Mouse (Mus musculus) liver, embryonic 11.5 days (tissue): ENCODE measurements around the gene Jkamp. TPM values are rescaled to one million over a fixed set of nuclear protein-coding genes. Genes with fewer than 3 reads are reported as not detected.
"Not testable (repeated sequence)": the region's sequence is repeated elsewhere in the genome, so short reads cannot be mapped to it uniquely, and the experiment has no call there.

Experiments
- ATAC-seq: fragments of 200-750 bp; cut with Nextera tagmentation; replicated peaks from 2 replicates; pipeline ENCODE4 v1.8.0; 2017; ENCODE audit warnings: moderate number of reproducible peaks, mild to moderate bottlenecking, moderate TSS enrichment, moderate library complexity; ENCODE audit not compliant: low FRiP score
- DNase-seq: peaks from one replicate; pipeline ENCODE4 v3.0.0-alpha.2; 2017; ENCODE audit warnings: low spot score
- H3K27ac ChIP-seq: fragments of 300-500 bp; sonication (generic); 2 replicates; pipeline ENCODE4 v1.5.1; 2014; ENCODE audit warnings: mild to moderate bottlenecking, low read depth, low read length, control low read depth
- H3K27me3 ChIP-seq: fragments of 300-500 bp; sonication (generic); replicated peaks from 2 replicates; pipeline ENCODE4 v1.6.1; 2014; ENCODE audit warnings: low read length, mixed read lengths; ENCODE audit not compliant: control insufficient read depth, insufficient read depth
- H3K36me3 ChIP-seq: fragments of 300-500 bp; sonication (generic); 2 replicates; pipeline ENCODE4 v1.6.1; 2014; ENCODE audit warnings: mild to moderate bottlenecking, low read length, moderate library complexity, mixed read lengths; ENCODE audit not compliant: control insufficient read depth, insufficient read depth
- H3K4me1 ChIP-seq: fragments of 300-500 bp; sonication (generic); replicated peaks from 2 replicates; pipeline ENCODE4 v1.6.1; 2014; ENCODE audit warnings: low read length, mixed read lengths; ENCODE audit not compliant: control insufficient read depth, insufficient read depth
- H3K4me2 ChIP-seq: fragments of 300-500 bp; sonication (generic); 2 replicates; pipeline ENCODE4 v1.6.1; 2014; ENCODE audit warnings: mild to moderate bottlenecking, control low read depth, moderate library complexity
- H3K4me3 ChIP-seq: fragments of 300-500 bp; sonication (generic); 2 replicates; pipeline ENCODE4 v1.5.1; 2014; ENCODE audit warnings: low read depth, low read length, control low read depth
- H3K9ac ChIP-seq: fragments of 300-500 bp; sonication (generic); 2 replicates; pipeline ENCODE4 v1.6.1; 2014; ENCODE audit warnings: low read depth, low read length, control low read depth
- H3K9me3 ChIP-seq: fragments of 300-500 bp; sonication (generic); 2 replicates; pipeline ENCODE4 v1.6.1; 2016; ENCODE audit warnings: low read length, inconsistent platforms, mixed read lengths; ENCODE audit not compliant: control insufficient read depth
- WGBS: fragments of 180-500 bp; shearing (Covaris S2); extraction: QIAGEN DNeasy Blood & Tissue Kit; methylation state at CpG from one replicate; pipeline ENCODE4 v1.1.7; 2014; 5-methylcytosine and 5-hydroxymethylcytosine counted together
- polyA plus RNA-seq: library from polyadenylated mRNA; unstranded; fragments of >200 nt; fragmentation: Nextera tagmentation; extraction: Ambion mirVana; gene quantifications from 2 replicates; pipeline ENCODE4 v1.2.1, GENCODE M21; 2014

The Jkamp gene
- 31.1 and 35.4 TPM in 2 replicates for polyA plus RNA-seq

DNA sequence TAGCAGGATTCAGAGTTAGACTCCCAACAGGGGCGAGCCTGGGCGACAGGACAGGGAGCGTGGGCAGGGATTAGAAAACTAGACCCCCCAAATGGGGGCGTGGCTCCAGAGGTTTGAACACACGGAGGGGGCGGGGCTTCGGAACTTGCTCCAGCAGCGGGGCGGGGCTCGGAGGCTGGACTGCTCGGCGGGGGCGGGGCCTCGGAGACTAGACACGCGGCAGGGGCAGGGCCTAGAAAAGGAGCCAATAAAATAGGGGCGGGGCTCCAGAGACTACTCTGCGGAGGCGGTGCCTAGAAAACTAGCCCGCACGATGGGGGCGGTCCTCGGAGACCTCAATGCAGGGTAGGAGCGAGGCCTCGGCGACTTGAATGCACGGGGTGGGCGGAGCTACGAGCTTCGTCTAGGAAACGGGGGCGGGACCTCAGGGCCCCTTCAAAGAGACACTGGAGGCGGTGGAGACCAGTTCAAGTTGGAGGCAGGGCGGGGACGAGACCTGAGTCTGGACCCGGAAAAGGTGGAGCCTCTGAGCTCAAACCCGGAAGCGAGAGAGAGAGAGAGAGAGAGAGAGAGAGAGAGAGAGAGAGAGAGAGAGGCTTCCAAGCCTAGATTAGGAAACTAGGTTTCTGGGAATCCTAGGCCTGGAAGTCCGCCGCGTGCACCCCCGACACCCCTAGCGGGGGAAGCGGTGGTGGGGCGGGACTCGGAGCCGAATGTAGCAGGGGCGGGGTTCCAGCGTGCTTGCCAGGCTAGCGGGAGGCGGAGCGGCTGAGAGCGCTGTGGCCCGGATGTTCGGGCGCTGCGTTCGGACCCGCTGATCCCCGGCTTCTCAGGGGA is at the start of gene Jkamp, which contains the start of gene L3hypdh:
Jkamp (plus strand) TSS at position 261 of the 837 bp plus-strand sequence.
L3hypdh (minus strand) TSS at position 111 of the 837 bp plus-strand sequence.
- Histone ChIP-seq H3K4me2 (peak within 1 kb of the TSS; percentile 94), H3K4me3 (peak within 1 kb of the TSS; percentile 70), H3K9me3 (no peaks in the 10 kb centered on the region), H3K27ac (peak within 1 kb of the TSS; percentile 83), H3K27me3 (no peaks in the 10 kb centered on the region), H3K4me1 (peaks cover 22% of the 10 kb centered on the region), H3K9ac (peak within 1 kb of the TSS; percentile 72), H3K36me3 (no peaks in the 10 kb centered on the region)
- under 1% methylated on average over 60 of the region's 60 CpGs for WGBS
- ATAC-seq (peak; percentile 97), DNase-seq (peak; percentile 99)

DNA sequence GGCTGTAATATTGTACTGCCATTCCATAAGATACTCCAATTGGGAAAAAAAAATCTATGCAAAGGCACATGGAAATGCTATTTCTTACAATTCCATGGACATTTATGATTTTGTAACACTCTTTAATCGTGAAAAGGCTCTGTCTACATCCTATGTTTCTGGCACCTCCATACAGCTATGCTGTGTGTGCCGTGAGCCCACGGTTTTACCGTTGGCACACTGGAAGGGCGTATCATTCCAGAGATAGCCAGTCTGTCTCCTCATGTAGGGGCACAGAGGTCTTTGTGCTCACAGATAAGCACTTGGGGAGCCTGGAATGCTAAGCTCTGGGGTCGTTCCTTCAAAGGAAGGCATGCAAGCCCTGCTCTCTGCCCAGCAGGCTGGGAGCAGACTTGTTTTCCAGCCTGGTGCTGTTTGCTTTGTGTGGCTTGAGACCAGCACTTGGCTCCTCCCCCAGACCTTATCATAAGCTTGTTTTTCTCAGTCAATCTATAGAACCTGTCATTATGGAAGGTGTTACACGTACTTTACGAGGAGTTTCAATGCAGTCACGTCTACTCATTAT is 49.2 kb upstream of the Jkamp start:
- Histone ChIP-seq H3K4me3 (no peak overlapping the region), H3K27me3 (no peaks in the 10 kb centered on the region), H3K4me2 (no peak overlapping the region), H3K4me1 (no peaks in the 10 kb centered on the region), H3K9ac (no peak overlapping the region), H3K27ac (no peak overlapping the region), H3K36me3 (no peaks in the 10 kb centered on the region), H3K9me3 (no peaks in the 10 kb centered on the region)
- DNase-seq (no peak), ATAC-seq (no peak)
- WGBS, result 47% methylated on average over 9 of the region's 9 CpGs

DNA sequence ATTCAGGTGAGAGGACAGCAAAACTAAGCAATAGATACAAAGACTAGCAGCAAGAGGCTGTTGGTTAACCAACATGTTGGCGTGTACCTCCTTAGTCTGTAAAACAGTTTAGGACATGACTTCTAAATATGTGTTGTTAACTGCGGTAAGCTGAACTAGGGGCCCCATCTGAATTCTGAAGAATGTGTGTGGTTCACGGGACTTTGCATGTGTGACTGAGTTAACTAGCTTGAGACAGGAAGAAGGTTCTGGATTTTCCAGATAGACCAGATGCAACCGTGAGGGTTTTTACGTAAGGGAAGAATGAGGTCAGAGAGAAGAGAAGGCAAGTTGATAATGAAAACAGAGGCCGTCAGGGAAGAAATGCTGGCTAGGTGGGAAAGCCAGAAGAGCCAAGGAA is 48.3 kb upstream of the Jkamp start:
- Histone ChIP-seq H3K27ac (no peak overlapping the region), H3K4me2 (no peak overlapping the region), H3K9ac (no peak overlapping the region), H3K4me3 (no peak overlapping the region), H3K36me3 (no peaks in the 10 kb centered on the region), H3K4me1 (no peaks in the 10 kb centered on the region), H3K9me3 (no peaks in the 10 kb centered on the region), H3K27me3 (no peaks in the 10 kb centered on the region)
- ATAC-seq (no peak), DNase-seq (no peak)
- WGBS, result 67% methylated on average over 6 of the region's 6 CpGs

DNA sequence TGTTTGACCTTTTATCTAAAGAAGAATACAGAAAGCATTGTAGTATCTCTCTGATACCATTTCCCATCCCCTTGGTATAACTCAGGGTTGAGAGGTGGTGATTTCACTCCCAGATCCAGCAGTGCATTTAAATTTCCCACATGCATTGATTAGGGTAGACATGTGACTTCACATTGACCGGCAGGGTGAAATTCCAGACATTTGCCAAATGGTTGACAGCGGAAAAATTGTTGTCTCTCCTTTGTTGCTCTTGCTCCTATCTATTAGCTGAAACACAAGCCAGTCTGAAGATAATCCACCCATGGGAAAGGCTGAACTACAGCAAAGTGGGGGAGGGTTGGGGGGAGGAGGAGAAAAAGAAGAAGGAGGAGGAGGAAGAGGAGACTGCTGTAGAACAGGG is 46.5 kb upstream of the Jkamp start:
- no peak overlapping the region for H3K4me3 ChIP-seq
- DNase-seq, result no peak
- no peak for ATAC-seq
- H3K27ac ChIP-seq, result no peak overlapping the region
- H3K4me2 ChIP-seq, result no peak overlapping the region
- no peak overlapping the region for H3K9ac ChIP-seq
- no peaks in the 10 kb centered on the region for H3K4me1 ChIP-seq
- H3K27me3 ChIP-seq, result no peaks in the 10 kb centered on the region
- H3K36me3 ChIP-seq, result no peaks in the 10 kb centered on the region
- no peaks in the 10 kb centered on the region for H3K9me3 ChIP-seq
- 47% methylated on average over 2 of the region's 2 CpGs for WGBS

DNA sequence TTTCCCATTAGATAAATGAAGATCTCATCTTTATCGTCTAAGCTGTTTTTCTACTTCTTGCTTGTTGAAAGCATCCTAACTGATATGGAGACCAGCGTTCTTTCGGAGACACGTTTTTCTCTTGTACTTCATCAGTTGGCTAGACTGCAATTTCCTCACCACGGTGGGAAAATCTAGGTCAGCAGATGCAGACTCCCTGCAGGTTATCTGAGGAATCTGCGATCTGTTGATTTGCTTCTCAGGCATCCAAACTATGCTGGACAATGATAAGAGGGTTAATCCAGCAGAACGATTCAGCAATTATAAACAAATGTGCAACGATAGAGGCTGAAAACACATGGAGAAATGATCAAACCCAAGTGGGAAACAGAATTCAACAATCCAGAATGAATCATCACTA is 45.9 kb upstream of the Jkamp start:
- ATAC-seq (no peak), DNase-seq (no peak)
- Histone ChIP-seq H3K9me3 (no peaks in the 10 kb centered on the region), H3K36me3 (no peaks in the 10 kb centered on the region), H3K27me3 (no peaks in the 10 kb centered on the region), H3K4me3 (no peak overlapping the region), H3K9ac (no peak overlapping the region), H3K27ac (no peak overlapping the region), H3K4me1 (no peaks in the 10 kb centered on the region), H3K4me2 (no peak overlapping the region)
- 51% methylated on average over 8 of the region's 8 CpGs for WGBS

DNA sequence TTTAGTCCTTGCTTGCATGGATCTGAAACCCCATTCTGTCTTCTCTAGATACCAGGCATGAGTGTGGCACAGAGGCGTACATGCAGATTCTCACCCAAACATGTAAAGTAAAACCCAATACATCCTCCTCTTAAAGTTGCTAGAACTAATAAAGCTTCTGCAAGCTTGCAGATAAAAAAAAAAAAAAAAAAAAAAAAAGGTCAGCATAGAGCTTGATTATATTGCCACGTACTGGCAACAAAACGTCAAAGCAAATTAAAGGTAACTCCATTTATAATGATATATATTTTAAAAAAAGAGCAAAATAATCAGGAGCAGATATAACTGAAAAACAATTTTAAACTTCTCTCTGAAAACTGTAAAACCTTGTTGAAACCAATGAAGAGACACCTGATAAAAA is 44.2 kb upstream of the Jkamp start:
- DNase-seq (no peak), ATAC-seq (no peak)
- Histone ChIP-seq H3K36me3 (no peaks in the 10 kb centered on the region), H3K9ac (no peak overlapping the region), H3K27me3 (no peaks in the 10 kb centered on the region), H3K4me1 (no peaks in the 10 kb centered on the region), H3K9me3 (no peaks in the 10 kb centered on the region), H3K27ac (no peak overlapping the region), H3K4me2 (no peak overlapping the region), H3K4me3 (no peak overlapping the region)
- 89% methylated on average over 3 of the region's 3 CpGs for WGBS

DNA sequence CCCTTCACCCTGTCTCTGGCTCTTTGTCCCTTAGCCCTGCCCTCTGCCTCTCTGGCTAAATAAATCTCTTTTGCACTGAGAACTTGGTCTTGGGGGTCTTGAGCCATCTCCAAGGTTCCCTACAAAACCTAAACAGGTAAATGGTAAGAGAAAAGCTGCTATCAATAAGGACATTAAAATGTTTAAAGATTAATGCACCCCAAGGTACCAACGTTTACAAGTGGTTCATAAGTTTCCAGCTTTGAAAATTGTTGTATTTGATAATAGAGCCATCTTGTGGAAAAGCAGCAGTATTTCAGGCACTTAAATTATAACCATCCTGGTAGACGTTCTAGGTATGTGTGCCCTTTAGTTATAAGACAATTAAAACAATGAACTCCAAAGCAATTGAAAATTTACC is 37.9 kb upstream of the Jkamp start:
- DNase-seq, result peak; percentile 6
- 10% methylated on average over 2 of the region's 2 CpGs for WGBS
- H3K36me3 ChIP-seq, result no peaks in the 10 kb centered on the region
- H3K4me2 ChIP-seq, result no peak overlapping the region
- H3K27me3 ChIP-seq, result no peaks in the 10 kb centered on the region
- H3K4me3 ChIP-seq, result no peak overlapping the region
- no peak overlapping the region for H3K27ac ChIP-seq
- no peaks in the 10 kb centered on the region for H3K4me1 ChIP-seq
- no peak for ATAC-seq
- H3K9me3 ChIP-seq, result no peaks in the 10 kb centered on the region
- no peak overlapping the region for H3K9ac ChIP-seq

DNA sequence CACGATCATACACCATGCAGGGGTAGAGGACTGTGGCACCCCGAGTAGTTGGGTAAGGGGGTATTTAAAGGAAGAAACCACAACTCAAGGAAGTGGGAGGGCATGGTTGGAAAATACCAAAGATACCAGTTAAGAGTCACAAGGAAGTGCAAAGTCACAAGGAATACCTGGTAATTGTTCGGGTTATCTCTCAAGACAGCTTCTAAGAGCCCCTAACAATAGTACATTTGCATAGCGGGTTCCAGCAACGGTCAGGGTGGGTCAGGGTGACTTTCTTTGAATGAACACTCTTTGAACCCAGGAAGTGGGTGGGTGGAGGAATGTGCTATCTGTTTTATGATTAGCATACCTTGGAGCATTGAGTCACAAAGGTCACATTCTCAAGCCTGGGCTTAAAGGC is 35.2 kb upstream of the Jkamp start:
- not testable (repeated sequence) for ATAC-seq, H3K9me3 ChIP-seq, H3K9ac ChIP-seq, H3K36me3 ChIP-seq, H3K4me1 ChIP-seq, H3K27me3 ChIP-seq, H3K4me2 ChIP-seq, H3K4me3 ChIP-seq, H3K27ac ChIP-seq, DNase-seq
- WGBS, result 83% methylated on average over 5 of the region's 5 CpGs

DNA sequence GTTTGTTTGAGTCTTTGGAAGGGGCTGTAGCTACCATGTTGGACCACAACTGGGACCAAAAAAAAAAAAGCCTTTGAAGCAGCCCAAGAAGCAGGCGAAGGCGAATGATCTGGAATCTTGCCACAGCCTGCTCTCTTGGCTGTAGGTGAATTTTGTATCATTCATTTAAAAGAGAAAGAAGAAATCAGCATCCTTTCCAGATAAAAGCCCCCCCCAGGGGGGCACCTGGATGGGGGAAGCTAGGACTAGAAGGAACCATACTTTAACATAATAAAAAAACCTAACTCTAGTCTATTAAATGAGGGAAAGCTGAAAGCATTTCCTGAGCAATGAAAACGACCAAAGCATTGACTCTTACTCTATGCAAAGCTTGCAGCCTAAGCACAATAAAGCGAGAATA is 34.6 kb upstream of the Jkamp start:
- Histone ChIP-seq H3K36me3 (no peaks in the 10 kb centered on the region), H3K27ac (no peak overlapping the region), H3K4me2 (no peak overlapping the region), H3K27me3 (no peaks in the 10 kb centered on the region), H3K9me3 (no peaks in the 10 kb centered on the region), H3K9ac (no peak overlapping the region), H3K4me3 (no peak overlapping the region), H3K4me1 (no peaks in the 10 kb centered on the region)
- ATAC-seq (no peak), DNase-seq (no peak)
- WGBS, result 84% methylated on average over 4 of the region's 4 CpGs
